Mouse (Mus musculus) frontal cortex, adult 2 months (tissue): Measurements from ENCODE around the gene Ndufs6. TPM values are rescaled to one million over a fixed set of nuclear protein-coding genes. Genes with fewer than 3 reads are reported as not detected.

Experiments used
- polyA plus RNA-seq: library from polyadenylated mRNA; depleted of rRNA; stranded (reverse); fragments of >200 nt; gene quantifications from 2 replicates; pipeline ENCODE4 v1.2.3, GENCODE M21; 2012; rRNA removed

The Ndufs6 gene
- polyA plus RNA-seq, 1 experiment = 288 TPM

Other genes starting within 250 kb of the Ndufs6 start
- not detected in 2 replicates for gene Irx4, start 68.1 kb downstream of the Ndufs6 start, polyA plus RNA-seq
- 65.7 and 73.3 TPM in 2 replicates for gene Mrpl36, start within 50 bp of the Ndufs6 start, polyA plus RNA-seq
- 33.4 and 44.2 TPM in 2 replicates for gene Lpcat1, start 138.7 kb upstream of the Ndufs6 start, polyA plus RNA-seq
- 3.5 and 4.0 TPM in 2 replicates for gene Slc6a3, start 208.2 kb upstream of the Ndufs6 start, polyA plus RNA-seq